Mouse (Mus musculus): ENCODE measurements around the gene Shc3.

Gene Shc3

DNA sequence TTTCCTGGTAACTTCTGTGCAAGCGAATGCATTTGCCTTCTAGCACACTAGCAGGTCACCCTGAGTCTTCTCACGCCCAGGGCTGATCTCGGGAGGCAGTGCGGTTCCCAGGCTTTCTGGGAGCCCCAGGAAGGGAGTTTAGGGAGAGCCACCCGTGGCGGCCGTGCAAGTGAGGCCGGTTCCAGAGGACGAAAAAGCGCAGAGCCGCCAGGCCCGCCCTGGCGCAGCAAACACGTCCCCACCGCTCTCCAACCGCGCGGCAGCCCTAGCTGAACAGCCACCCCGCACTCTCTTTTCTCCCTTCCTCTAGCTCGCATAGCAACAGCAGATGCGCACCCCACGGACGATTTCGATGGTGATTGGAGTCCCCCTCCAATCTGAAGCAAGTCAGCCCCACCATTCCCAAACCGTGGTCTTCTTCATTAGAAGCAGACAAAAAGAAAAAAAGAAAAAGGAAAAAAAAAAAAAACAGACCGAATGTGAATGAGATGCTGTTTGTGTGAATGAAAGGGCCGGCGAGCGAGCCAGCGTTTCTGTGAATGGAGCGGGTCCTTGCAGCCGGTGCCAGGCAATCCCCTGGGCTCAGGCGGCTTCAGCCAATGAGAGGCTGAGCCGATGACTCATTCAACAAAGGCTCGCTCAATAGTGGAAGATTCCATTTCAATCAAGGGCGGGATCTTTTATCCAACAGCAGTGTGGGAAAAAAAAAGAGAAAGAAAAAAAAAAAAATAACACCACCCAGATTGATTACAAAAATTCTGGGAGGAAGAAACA is at the start of gene Shc3:
Gene Shc3 (minus strand): TSS at position 509 of the 774 bp plus-strand sequence.
- DNase-seq (ENCODE audit: low spot score in 2 of 2) = peak; percentile 86 to 89

DNA sequence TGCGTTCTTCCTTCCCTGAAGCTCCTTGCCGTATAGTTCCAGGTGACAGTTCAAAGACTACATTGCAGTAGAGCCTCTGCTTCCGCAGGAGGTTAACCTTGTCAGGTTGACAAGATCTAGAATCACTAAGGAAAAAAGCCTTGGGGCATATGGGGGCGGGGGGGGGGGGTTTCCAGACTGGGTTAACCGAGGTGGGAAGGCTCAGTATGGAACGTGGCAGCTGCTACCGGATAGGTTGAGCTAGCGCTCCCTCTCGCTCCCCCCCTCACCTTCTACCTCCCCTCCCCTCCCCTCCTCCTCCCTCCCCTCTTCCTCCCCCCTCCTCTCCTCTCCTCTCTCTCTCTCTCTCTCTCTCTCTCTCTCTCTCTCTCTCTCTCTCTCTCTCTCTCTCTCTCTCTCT is 49.4 kb upstream of the Shc3 start:
- no peak for DNase-seq (ENCODE audit: low spot score in 2 of 2)

- DNase-seq (ENCODE audit: low spot score in 2 of 2) = peak; percentile 29
Observed at GRCm38 (mm10) chr13:51617861-51618260, 48.6 kb upstream of the Shc3 start.

- DNase-seq (ENCODE audit: low spot score in 2 of 2) = no peak
Observed at GRCm38 (mm10) chr13:51617306-51617705, 48.1 kb upstream of the Shc3 start.

DNA sequence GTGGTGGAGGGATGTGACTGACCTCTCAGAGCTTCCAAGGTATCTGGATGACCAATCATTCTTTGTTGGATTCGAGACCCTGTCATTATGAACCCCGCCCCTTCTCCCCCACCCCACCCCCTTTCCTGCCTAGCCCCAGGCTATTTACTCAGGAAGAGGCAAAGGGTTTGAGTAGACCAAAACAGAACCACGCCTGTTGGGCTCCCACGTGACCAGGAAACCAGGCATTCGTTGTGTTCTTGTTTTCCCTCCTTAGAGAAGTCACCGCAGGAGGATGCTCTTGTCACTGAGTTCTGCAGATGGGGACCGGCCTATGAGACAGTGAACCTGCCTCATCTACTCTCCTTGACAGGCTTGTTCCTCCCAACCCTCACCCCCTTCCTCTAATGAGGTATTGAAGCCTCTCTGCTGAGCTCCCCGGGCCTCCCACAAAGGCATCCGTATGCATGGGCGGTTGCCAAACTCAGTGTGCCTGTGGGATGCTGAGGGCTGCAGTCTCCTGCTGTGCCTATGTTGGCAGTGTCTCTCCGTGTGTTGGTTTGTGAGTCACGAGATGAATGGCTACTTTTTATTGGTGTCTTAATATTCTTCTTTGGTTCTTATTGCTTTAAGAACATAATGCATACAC is 47.3 kb upstream of the Shc3 start:
- peak; percentile 79 to 80 for DNase-seq (ENCODE audit: low spot score in 2 of 2)

- DNase-seq (ENCODE audit: low spot score in 2 of 2) = no peak
Observed at GRCm38 (mm10) chr13:51615815-51616214, 46.6 kb upstream of the Shc3 start.

GRCm38 (mm10) chr13:51611500-51611899 is 42.3 kb upstream of the Shc3 start:
- DNase-seq (ENCODE audit: low spot score in 2 of 2) = no peak

DNA sequence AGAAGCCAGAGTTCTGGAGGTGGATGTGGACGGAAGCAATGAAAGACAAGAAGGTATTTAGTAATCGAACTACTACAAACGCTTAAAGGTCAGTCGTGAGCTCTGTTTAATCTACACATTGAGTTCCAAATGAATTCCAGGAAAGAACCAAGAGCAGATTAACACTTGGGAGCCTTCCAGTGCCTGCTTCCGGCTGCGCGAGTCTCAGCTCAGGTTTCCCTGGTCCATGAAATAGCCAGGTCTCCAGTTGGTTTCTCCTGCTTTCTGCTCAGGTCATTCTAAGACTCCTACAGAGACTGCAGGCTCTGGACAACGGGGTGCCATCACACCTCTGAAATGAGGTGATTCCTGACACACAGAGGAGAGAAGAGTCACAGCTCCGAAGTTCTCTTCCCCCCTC is 41.8 kb upstream of the Shc3 start:
- DNase-seq (ENCODE audit: low spot score in 2 of 2) = no peak

DNA sequence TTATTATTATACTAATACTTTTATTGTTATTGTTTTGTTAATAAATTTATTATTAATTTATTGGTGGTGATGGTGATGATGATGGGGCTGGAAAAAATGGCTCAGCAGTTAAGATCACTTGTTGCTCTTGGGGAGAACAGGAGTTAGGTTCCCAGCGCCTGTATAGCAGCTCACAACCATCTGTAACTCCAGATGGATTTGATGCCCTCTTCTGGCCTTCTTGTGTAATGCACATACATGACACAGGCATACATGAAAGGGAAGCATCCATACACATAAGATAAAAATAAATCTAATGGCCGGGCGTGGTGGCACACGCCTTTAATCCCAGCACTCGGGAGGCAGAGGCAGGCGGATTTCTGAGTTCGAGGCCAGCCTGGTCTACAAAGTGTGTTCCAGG is 40.0 kb upstream of the Shc3 start:
- no peak for DNase-seq (ENCODE audit: low spot score in 2 of 2)

DNA sequence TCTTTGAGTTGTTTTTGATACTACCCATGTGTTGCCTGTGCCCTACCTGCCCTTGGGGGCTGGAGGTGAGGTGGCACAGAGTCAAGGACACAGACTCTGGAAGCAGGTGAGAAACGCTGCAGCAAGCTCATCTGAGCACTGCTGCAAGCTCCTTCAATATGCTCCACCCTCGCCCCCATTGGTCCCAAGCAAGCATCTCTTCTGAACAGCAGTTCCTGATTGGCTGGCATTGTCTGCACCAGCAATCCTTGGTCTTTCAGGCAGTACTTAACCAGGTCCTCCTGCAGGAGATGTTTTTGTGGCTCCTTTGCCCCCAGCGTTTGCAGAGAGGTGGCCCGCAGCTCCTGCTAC is 34.6 kb upstream of the Shc3 start:
- DNase-seq (ENCODE audit: low spot score in 2 of 2) = peak; percentile 44 to 71

- peak; percentile 69 to 73 for DNase-seq (ENCODE audit: low spot score in 2 of 2)
Observed at GRCm38 (mm10) chr13:51603221-51603893, 34.1 kb upstream of the Shc3 start.

DNA sequence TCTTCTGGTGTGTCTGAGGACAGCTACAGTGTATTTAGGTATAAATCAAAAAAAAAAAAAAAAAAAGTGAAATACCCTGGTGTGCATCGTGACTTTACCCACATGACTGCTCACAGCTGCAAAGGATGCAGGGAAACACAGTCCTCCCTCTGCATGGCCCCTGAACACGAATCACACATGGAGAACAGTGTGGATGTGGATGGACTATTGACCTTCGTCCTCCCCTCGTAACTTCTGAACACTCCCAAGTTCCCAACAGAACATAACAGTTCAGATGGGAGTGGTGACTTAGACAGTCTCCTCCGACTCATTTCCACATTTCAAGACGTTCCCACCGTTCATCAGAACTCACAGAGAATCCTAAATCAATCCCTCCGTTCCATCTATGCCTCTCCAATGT is 33.5 kb upstream of the Shc3 start:
- no peak for DNase-seq (ENCODE audit: low spot score in 2 of 2)

DNA sequence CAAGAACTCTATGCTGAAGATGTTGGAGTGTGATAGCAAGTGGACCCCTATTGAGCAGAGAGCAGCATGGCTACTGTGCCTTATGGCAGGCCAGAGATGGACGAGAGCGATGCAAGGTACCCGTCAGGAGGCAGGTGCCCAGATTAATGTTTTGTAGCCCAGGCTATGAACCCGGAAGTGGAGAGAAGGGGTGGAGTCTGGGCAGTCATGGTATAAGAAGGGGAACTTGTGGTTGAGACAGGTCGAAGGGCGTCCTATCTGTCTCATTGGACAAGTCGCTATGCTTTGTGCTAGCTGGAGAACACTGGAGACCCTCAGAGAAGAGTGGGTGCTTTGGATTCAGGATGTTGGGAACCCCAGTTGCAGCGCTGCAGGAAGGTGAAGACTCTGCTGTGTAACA is 30.9 kb upstream of the Shc3 start:
- DNase-seq (ENCODE audit: low spot score in 2 of 2) = no peak

DNA sequence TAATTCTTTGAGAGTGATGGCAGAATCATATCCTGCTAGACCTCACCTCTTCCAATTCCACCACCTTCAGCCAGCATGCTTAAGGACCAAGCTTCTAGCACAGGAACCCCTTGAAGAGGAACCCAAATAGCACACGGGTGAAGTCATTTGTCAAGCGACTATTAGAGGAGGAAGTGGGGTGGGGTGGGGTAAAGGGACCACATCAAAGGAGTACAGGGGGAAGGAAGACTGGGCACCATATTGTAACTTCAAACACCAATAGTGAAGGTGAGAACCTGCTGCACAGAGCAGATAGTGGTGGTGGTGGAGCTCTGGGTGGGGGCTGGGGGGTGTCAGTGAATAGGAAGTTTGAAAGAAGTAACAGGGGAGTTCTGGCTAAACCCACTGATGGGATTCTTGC is 28.8 kb upstream of the Shc3 start:
- no peak for DNase-seq (ENCODE audit: low spot score in 2 of 2)

GRCm38 (mm10) chr13:51595404-51595803 is 26.2 kb upstream of the Shc3 start:
- peak in 1 of 2 experiments; percentile 39 for DNase-seq (ENCODE audit: low spot score in 2 of 2)

GRCm38 (mm10) chr13:51594656-51595311 is 25.6 kb upstream of the Shc3 start:
- peak; percentile 32 to 47 for DNase-seq (ENCODE audit: low spot score in 2 of 2)

DNA sequence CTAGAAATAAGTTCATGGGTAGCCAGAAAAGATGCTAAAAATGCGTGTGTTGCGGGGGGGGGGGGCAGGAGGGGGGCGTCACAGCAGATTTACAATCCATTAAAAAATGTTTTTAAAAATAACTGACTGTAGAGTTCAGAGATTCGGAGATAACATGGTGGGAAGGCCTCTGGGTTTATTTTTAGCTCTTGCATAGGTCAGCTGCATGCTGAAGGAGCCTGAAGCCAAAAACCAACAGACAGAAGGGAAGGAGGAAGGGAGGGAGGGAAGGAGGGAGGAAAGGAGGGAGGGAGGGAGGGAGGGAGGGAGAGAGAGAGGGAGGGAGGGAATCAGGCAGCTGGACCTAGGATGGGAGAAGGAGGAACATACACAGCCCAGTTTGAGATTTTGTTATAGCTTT is 18.8 kb upstream of the Shc3 start:
- no peak for DNase-seq (ENCODE audit: low spot score in 2 of 2)

GRCm38 (mm10) chr13:51582204-51582603 is 13.0 kb upstream of the Shc3 start:
- DNase-seq (ENCODE audit: low spot score in 2 of 2) = no peak

DNA sequence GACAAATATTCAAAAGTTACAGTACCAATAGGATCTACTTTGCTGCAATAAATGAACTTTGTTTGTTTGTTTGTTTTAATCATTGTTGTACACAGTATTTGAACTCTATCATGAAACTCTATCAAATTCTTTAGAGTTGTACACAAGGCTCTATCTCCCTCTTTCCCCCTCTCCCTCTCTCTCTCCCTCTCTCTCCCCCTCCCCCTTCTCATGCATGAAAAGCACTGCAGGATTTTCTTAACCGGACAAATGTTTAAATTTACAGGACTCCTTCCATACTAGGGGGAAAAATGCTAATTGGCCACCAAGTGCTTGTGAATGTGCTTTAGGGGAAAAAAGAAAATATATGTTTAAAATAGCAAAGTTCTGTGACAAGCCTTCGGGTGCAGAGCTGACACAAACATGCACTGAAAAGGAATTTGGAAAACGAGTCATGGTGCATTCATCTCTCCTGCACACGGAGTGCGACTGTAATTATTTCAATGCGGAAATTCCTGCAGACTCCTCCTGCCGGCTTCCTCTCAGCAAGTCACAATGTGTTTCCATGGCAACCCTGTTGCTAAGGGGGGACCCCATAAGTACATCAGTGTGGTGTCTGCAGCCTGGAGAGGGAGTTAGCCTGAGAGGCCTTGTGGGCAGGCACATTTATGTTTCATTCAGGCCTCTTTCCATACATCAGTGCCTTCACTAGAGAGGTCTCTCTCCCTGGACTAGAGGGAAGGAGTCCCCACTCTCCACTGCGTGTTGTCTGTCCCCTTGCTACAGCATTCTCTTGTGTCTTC is 11.2 kb upstream of the Shc3 start:
- peak; percentile 56 to 57 for DNase-seq (ENCODE audit: low spot score in 2 of 2)

GRCm38 (mm10) chr13:51573849-51574248 is 4.6 kb upstream of the Shc3 start:
- DNase-seq (ENCODE audit: low spot score in 2 of 2) = peak; percentile 71 to 83

- DNase-seq (ENCODE audit: low spot score in 2 of 2) = no peak
Observed at GRCm38 (mm10) chr13:51570111-51570510, 892 bp upstream of the Shc3 start.

GRCm38 (mm10) chr13:51569685-51570068 is 458 bp upstream of the Shc3 start:
- no peak for DNase-seq (ENCODE audit: low spot score in 2 of 2)

Measured in right cerebral cortex, postnatal 36 days (tissue).